Mouse (Mus musculus) kidney, postnatal 0 days (tissue): ENCODE data around the gene Pnp. TPM values are rescaled to one million over a fixed set of nuclear protein-coding genes. Genes with fewer than 3 reads are reported as not detected.
A peak's percentile ranks its signal among the peaks of the same experiment; 100 is the strongest.
"Not testable (repeated sequence)": the region's sequence is repeated elsewhere in the genome, so short reads cannot be mapped to it uniquely, and the experiment has no call there.

Experiments used
- ATAC-seq: fragments of 200-750 bp; cut with Nextera tagmentation; replicated peaks from 2 replicates; pipeline ENCODE4 v1.8.0; 2017; ENCODE audit warnings: low read depth, moderate number of reproducible peaks, moderate TSS enrichment, moderate library complexity; ENCODE audit not compliant: low FRiP score
- DNase-seq: peaks from one replicate; pipeline ENCODE4 v3.0.0-alpha.2; 2016; ENCODE audit warnings: low spot score
- H3K27ac ChIP-seq: fragments of 300-500 bp; sonication (generic); 2 replicates; pipeline ENCODE4 v1.5.1; 2014; ENCODE audit warnings: mild to moderate bottlenecking
- H3K27me3 ChIP-seq: fragments of 300-500 bp; sonication (generic); 2 replicates; pipeline ENCODE4 v1.6.1; 2014; ENCODE audit warnings: low read length, mixed read lengths; ENCODE audit not compliant: insufficient read depth
- H3K36me3 ChIP-seq: fragments of 300-500 bp; sonication (generic); 2 replicates; pipeline ENCODE4 v1.6.1; 2014; ENCODE audit warnings: low read length, mixed read lengths; ENCODE audit not compliant: insufficient read depth
- H3K4me1 ChIP-seq: fragments of 300-500 bp; sonication (generic); replicated peaks from 2 replicates; pipeline ENCODE4 v1.6.1; 2014; ENCODE audit warnings: antibody characterized with exemption, low read length, mixed read lengths; ENCODE audit not compliant: insufficient read depth
- H3K4me2 ChIP-seq: fragments of 300-500 bp; sonication (generic); 2 replicates; pipeline ENCODE4 v1.6.1; 2014; ENCODE audit warnings: mild to moderate bottlenecking, low read length, moderate library complexity, mixed read lengths
- H3K4me3 ChIP-seq: fragments of 300-500 bp; sonication (generic); replicated peaks from 2 replicates; pipeline ENCODE4 v1.5.1; 2014; ENCODE audit warnings: low read depth, low read length
- H3K9ac ChIP-seq: fragments of 300-500 bp; sonication (generic); 2 replicates; pipeline ENCODE4 v1.6.1; 2014; ENCODE audit warnings: low read depth, low read length
- H3K9me3 ChIP-seq: fragments of 300-500 bp; sonication (generic); replicated peaks from 2 replicates; pipeline ENCODE4 v1.6.1; 2016; ENCODE audit warnings: low read length, inconsistent platforms, mixed read lengths
- CTCF ChIP-seq: IDR thresholded peaks from 2 replicates; pipeline ENCODE4 v1.5.1; 2016; ENCODE audit warnings: antibody characterized with exemption, low read depth, mild to moderate bottlenecking, moderate library complexity
- WGBS: fragments of 180-500 bp; shearing (Covaris S2); extraction: QIAGEN DNeasy Blood & Tissue Kit; methylation state at CpG from one replicate; pipeline ENCODE4 v1.1.7; 2014; 5-methylcytosine and 5-hydroxymethylcytosine counted together
- polyA plus RNA-seq: library from polyadenylated mRNA; unstranded; fragments of >200 nt; fragmentation: Nextera tagmentation; extraction: Ambion mirVana; gene quantifications from 2 replicates; pipeline ENCODE4 v1.2.1, GENCODE M21; 2015

The Pnp gene
- polyA plus RNA-seq, 1 experiment from 2014 or later: 78.5 TPM

- TF ChIP-seq CTCF: no peak
- no peaks in the 10 kb centered on the region for H3K36me3 ChIP-seq
- no peak overlapping the region for H3K4me3 ChIP-seq
- no peaks in the 10 kb centered on the region for H3K9me3 ChIP-seq
- H3K4me2 ChIP-seq: no peak overlapping the region
- no peak overlapping the region for H3K27ac ChIP-seq
- H3K9ac ChIP-seq: no peak overlapping the region
- WGBS: 68% methylated on average over 5 of the region's 5 CpGs
- H3K27me3 ChIP-seq: no peaks in the 10 kb centered on the region
- ATAC-seq (no peak), DNase-seq (no peak)
- peaks cover 4% of the 10 kb centered on the region; the same call in 1 of the 2 replicates for H3K4me1 ChIP-seq
Measured at GRCm38 (mm10) chr14:50975001-50975400, 44.1 kb downstream of the Pnp start.

- Histone ChIP-seq H3K27me3 (no peaks in the 10 kb centered on the region), H3K4me3 (no peak overlapping the region), H3K27ac (no peak overlapping the region), H3K4me2 (no peak overlapping the region), H3K9me3 (no peaks in the 10 kb centered on the region), H3K4me1 (peaks cover 4% of the 10 kb centered on the region; the same call in 1 of the 2 replicates), H3K36me3 (no peaks in the 10 kb centered on the region), H3K9ac (no peak overlapping the region)
- WGBS: 12% methylated on average over 9 of the region's 9 CpGs
- DNase-seq (peak; percentile 79), ATAC-seq (no peak; the same call in 1 of the 2 replicates)
- peak; percentile 59 for TF ChIP-seq CTCF
Measured at GRCm38 (mm10) chr14:50976674-50977073, 45.8 kb downstream of the Pnp start.

- not testable (repeated sequence) for H3K27me3 ChIP-seq, ATAC-seq, H3K36me3 ChIP-seq, H3K9me3 ChIP-seq, H3K4me3 ChIP-seq, H3K4me1 ChIP-seq, H3K9ac ChIP-seq, H3K4me2 ChIP-seq, DNase-seq, H3K27ac ChIP-seq
- WGBS: 77% methylated on average over 6 of the region's 6 CpGs
Measured at GRCm38 (mm10) chr14:50978451-50978850, 47.6 kb downstream of the Pnp start.

GRCm38 (mm10) chr14:50979631-50980030 is 48.7 kb downstream of the Pnp start:
- Histone ChIP-seq H3K4me2 (no peak overlapping the region), H3K9ac (no peak overlapping the region), H3K27me3 (no peaks in the 10 kb centered on the region), H3K27ac (peak overlapping the region; percentile 39), H3K9me3 (no peaks in the 10 kb centered on the region), H3K4me1 (peaks cover 4% of the 10 kb centered on the region; the same call in 1 of the 2 replicates), H3K36me3 (no peaks in the 10 kb centered on the region), H3K4me3 (no peak overlapping the region)
- no peak for TF ChIP-seq CTCF
- DNase-seq (no peak), ATAC-seq (no peak)

GRCm38 (mm10) chr14:50981207-50981606 is 50.3 kb downstream of the Pnp start:
- no peaks in the 10 kb centered on the region for H3K36me3 ChIP-seq
- H3K4me3 ChIP-seq: no peak overlapping the region
- no peaks in the 10 kb centered on the region for H3K27me3 ChIP-seq
- no peaks in the 10 kb centered on the region for H3K9me3 ChIP-seq
- H3K4me2 ChIP-seq: no peak overlapping the region
- ATAC-seq (peak; percentile 86), DNase-seq (peak; percentile 89)
- no peak for TF ChIP-seq CTCF
- H3K27ac ChIP-seq: peak overlapping the region; percentile 74
- WGBS: 8% methylated on average over 2 of the region's 2 CpGs
- H3K9ac ChIP-seq: no peak overlapping the region
- H3K4me1 ChIP-seq: peaks cover 4% of the 10 kb centered on the region; the same call in 1 of the 2 replicates

GRCm38 (mm10) chr14:50981837-50982236 is 51.0 kb downstream of the Pnp start:
- Histone ChIP-seq H3K36me3 (no peaks in the 10 kb centered on the region), H3K27ac (0 out of 2 replicates have a peak overlapping the region, but pooled peaks have one; percentile 43), H3K27me3 (no peaks in the 10 kb centered on the region), H3K4me3 (no peak overlapping the region), H3K4me2 (no peak overlapping the region), H3K9ac (no peak overlapping the region), H3K4me1 (no peaks in the 10 kb centered on the region), H3K9me3 (no peaks in the 10 kb centered on the region)
- 44% methylated on average over 5 of the region's 5 CpGs for WGBS
- ATAC-seq (no peak; the same call in 1 of the 2 replicates), DNase-seq (no peak)
- TF ChIP-seq CTCF: no peak

- Histone ChIP-seq H3K36me3 (no peaks in the 10 kb centered on the region), H3K4me1 (no peaks in the 10 kb centered on the region), H3K27me3 (no peaks in the 10 kb centered on the region), H3K27ac (no peak overlapping the region), H3K4me3 (no peak overlapping the region), H3K9me3 (no peaks in the 10 kb centered on the region), H3K9ac (no peak overlapping the region), H3K4me2 (no peak overlapping the region)
- DNase-seq: no peak
- no peak for ATAC-seq
- no peak for TF ChIP-seq CTCF
- WGBS: 94% methylated on average over 2 of the region's 2 CpGs
Measured at GRCm38 (mm10) chr14:50987668-50988067, 56.8 kb downstream of the Pnp start.
